Mouse (Mus musculus) stomach, embryonic 15.5 days (tissue): ENCODE data around the gene Slc45a3. TPM values are rescaled to one million over a fixed set of nuclear protein-coding genes. Genes with fewer than 3 reads are reported as not detected.
A peak's percentile ranks its signal among the peaks of the same experiment; 100 is the strongest.

ENCODE experiments used
- ATAC-seq: fragments of 200-750 bp; cut with Nextera tagmentation; 2 replicates; pipeline ENCODE4 v1.8.0; 2017; ENCODE audit warnings: low read depth, moderate number of reproducible peaks, moderate TSS enrichment; ENCODE audit not compliant: insufficient read depth, low FRiP score
- H3K27ac ChIP-seq: fragments of 300-500 bp; sonication (generic); 2 replicates; pipeline ENCODE4 v1.5.1; 2015; ENCODE audit warnings: mild to moderate bottlenecking, inconsistent platforms
- H3K27me3 ChIP-seq: fragments of 300-500 bp; sonication (generic); replicated peaks from 2 replicates; pipeline ENCODE4 v1.6.1; 2015; ENCODE audit warnings: inconsistent platforms
- H3K36me3 ChIP-seq: fragments of 300-500 bp; sonication (generic); 2 replicates; pipeline ENCODE4 v1.6.1; 2015; ENCODE audit warnings: inconsistent platforms
- H3K4me1 ChIP-seq: fragments of 300-500 bp; sonication (generic); 2 replicates; pipeline ENCODE4 v1.6.1; 2015; ENCODE audit warnings: inconsistent platforms
- H3K4me2 ChIP-seq: fragments of 300-500 bp; sonication (generic); 2 replicates; pipeline ENCODE4 v1.6.1; 2015; ENCODE audit warnings: mild to moderate bottlenecking, inconsistent platforms
- H3K4me3 ChIP-seq: fragments of 300-500 bp; sonication (generic); replicated peaks from 2 replicates; pipeline ENCODE4 v1.5.1; 2015; ENCODE audit warnings: inconsistent platforms
- H3K9ac ChIP-seq: fragments of 300-500 bp; sonication (generic); 2 replicates; pipeline ENCODE4 v1.6.1; 2015; ENCODE audit warnings: inconsistent platforms
- H3K9me3 ChIP-seq: fragments of 300-500 bp; sonication (generic); 2 replicates; pipeline ENCODE4 v1.6.1; 2016; ENCODE audit warnings: inconsistent platforms
- WGBS: fragments of 180-500 bp; shearing (Covaris S2); methylation state at CpG from one replicate; pipeline ENCODE4 v1.1.7; 2015; 5-methylcytosine and 5-hydroxymethylcytosine counted together
- polyA plus RNA-seq: library from polyadenylated mRNA; unstranded; fragments of >200 nt; fragmentation: Nextera tagmentation; extraction: Ambion mirVana; gene quantifications from 2 replicates; pipeline ENCODE4 v1.2.1, GENCODE M21; 2015

The Slc45a3 gene
- polyA plus RNA-seq, 1 experiment from 2014 or later = 6.0 TPM

DNA sequence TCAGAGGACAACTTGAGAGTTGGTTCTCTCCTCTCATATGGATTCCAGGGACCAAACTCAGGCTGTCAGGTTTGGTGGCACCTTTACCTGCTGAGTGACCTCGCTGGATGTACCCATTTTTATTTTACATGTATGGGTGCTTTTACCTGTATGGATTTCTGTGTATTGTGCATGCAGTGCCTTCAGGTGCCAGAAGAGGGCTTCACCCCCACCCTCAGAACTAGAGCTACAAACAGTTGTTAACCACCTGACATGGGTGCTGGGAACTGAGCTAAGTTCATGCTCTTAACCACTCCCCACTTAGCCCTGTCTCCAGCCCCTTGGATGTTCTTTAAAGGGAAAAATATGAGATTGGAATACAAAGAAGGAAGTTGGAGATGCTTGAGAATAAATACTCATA lies 52.0 kb downstream of the Slc45a3 start:
- no peak for ATAC-seq
- no peak overlapping the region for H3K4me3 ChIP-seq
- no peak overlapping the region for H3K4me2 ChIP-seq
- no peak overlapping the region for H3K9ac ChIP-seq
- 89% methylated on average over 1 of the region's 1 CpGs for WGBS
- H3K36me3 ChIP-seq = peaks cover 17% of the 10 kb centered on the region
- H3K27me3 ChIP-seq = no peaks in the 10 kb centered on the region
- H3K27ac ChIP-seq = no peak overlapping the region
- H3K9me3 ChIP-seq = no peaks in the 10 kb centered on the region
- H3K4me1 ChIP-seq = no peaks in the 10 kb centered on the region

DNA sequence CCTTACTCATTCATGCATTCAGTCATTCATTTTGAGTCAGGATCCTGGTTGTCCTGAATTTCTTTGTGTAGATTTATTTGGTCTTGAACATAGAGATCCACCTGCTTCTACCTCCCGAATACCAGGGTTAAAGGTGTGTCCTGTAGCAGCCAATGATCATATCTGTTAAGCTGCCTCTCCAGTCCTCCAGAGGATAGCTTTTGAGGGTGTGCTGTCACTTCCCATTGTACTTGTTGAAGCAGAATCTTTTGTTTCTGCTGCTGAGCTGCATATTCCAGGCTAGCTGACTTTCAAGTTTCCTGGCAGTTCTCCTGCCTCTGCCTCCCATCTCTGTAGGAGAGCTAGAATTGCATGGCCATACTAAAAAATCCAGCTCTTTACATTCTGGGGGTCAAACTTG lies 53.9 kb downstream of the Slc45a3 start:
- no peaks in the 10 kb centered on the region for H3K9me3 ChIP-seq
- H3K27me3 ChIP-seq = no peaks in the 10 kb centered on the region
- no peak overlapping the region for H3K4me3 ChIP-seq
- H3K4me2 ChIP-seq = no peak overlapping the region
- H3K27ac ChIP-seq = no peak overlapping the region
- H3K4me1 ChIP-seq = no peaks in the 10 kb centered on the region
- WGBS = 91% methylated on average over 1 of the region's 1 CpGs
- no peak overlapping the region for H3K9ac ChIP-seq
- H3K36me3 ChIP-seq = peaks cover 25% of the 10 kb centered on the region
- ATAC-seq = no peak

DNA sequence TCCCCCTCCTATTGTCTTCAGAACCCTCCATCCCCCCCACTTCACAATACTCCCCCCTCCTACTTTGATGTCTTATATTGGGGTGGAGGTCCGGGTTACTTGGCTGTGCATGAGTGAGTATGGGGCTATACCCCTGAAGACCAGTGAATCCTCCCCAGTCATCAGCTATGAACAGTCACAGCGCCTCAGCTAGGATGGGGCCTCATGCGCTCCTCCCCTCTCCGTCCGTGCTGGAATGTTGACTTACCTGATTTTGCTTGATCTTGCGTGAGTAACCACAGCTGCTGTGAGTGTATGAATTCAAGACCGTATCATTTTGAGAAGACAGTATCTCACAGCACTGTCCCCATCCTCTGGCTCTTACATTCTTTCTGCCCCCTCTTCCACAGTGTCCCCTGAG lies 57.1 kb downstream of the Slc45a3 start:
- ATAC-seq = no peak
- no peak overlapping the region for H3K4me2 ChIP-seq
- 81% methylated on average over 7 of the region's 7 CpGs for WGBS

DNA sequence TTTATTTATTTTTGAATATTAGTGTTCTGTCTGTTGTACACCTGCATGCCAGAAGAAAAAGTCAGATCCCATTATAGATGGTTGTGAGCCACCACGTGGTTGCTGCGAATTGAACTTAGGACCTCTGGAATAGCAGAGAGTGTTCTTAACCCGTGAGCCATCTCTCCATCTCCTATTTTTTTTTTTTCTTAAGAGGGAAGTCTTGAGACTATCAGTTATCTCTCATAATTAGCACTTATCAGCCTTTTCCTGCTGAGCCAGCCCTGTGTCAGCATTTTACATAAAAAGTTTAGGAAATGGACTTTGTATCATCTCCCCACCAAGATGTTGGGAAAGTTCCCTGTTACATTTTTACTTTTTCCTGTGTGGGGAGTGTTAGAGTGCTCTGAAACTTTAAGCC lies 59.3 kb downstream of the Slc45a3 start:
- H3K36me3 ChIP-seq = peaks cover 36% of the 10 kb centered on the region
- 81% methylated on average over 3 of the region's 3 CpGs for WGBS

More for the DNA sequence above, 57.1 kb downstream of the Slc45a3 start:
- H3K36me3 ChIP-seq = peaks cover 41% of the 10 kb centered on the region
- no peak overlapping the region for H3K27ac ChIP-seq
- H3K4me3 ChIP-seq = no peak overlapping the region
- H3K27me3 ChIP-seq = no peaks in the 10 kb centered on the region
- no peak overlapping the region for H3K9ac ChIP-seq
- no peaks in the 10 kb centered on the region for H3K4me1 ChIP-seq
- no peaks in the 10 kb centered on the region for H3K9me3 ChIP-seq

DNA sequence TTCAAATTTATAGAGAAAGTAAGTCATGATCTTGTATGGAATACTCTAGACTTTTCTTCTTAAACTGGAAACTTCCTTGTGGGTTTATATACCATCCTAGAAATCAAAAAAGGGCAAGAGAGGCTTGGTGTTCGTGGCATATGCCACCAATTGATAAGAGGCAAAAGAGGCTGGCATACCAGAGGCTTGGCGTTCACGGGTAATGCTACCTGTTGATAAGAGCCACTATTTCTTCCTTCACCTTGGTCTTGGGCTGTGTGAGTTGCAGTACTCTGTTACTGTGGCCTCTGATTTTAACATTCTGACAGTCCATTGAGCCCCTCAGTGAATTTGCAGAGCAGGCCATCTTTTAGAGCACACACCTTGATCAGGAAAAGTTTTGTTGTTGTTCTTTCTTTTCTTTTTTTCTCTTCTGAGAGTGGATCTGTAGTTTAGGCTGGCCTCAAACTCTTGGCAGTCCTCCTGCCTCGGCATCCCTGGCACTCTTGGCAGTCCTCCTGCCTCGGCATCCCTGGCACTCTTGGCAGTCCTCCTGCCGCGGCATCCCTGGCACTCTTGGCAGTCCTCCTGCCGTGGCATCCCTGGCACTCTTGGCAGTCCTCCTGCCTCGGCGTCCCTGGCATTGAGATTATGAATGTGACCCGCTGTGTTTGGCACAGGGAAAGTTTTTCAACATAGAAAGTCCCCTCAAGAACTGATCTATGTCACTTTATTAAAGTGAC lies 64.3 kb downstream of the Slc45a3 start:
- Histone ChIP-seq H3K9me3 (no peaks in the 10 kb centered on the region), H3K36me3 (peaks cover 24% of the 10 kb centered on the region), H3K4me2 (no peak overlapping the region), H3K4me3 (no peak overlapping the region), H3K9ac (no peak overlapping the region), H3K27ac (no peak overlapping the region), H3K27me3 (no peaks in the 10 kb centered on the region), H3K4me1 (no peaks in the 10 kb centered on the region)
- 88% methylated on average over 11 of the region's 11 CpGs for WGBS
- peak; percentile 92; the same call in 1 of the 2 replicates for ATAC-seq

More for the DNA sequence above, 59.3 kb downstream of the Slc45a3 start:
- Histone ChIP-seq H3K9ac (no peak overlapping the region), H3K4me3 (no peak overlapping the region), H3K9me3 (no peaks in the 10 kb centered on the region), H3K4me1 (no peaks in the 10 kb centered on the region), H3K27me3 (no peaks in the 10 kb centered on the region), H3K4me2 (no peak overlapping the region), H3K27ac (no peak overlapping the region)
- ATAC-seq = no peak

DNA sequence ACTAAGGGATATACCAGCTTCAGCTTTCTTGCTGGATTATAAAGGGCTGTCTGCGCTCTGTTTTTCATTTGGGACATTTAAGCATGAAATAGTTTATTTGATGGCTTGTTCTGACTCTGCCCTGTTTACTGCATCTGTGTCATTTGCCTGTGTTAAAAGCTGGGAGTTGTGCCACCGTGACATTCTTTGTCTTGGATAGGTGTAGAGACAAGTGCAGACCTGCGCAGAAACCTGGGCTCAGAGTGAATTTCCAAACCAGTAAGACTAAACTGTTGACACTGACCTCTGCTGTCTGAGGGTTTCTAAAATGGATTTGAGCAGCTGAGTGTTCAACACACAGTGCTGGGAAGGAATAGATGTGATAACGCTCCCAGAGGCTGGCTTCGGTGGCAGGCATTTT lies 65.2 kb downstream of the Slc45a3 start:
- 84% methylated on average over 5 of the region's 5 CpGs for WGBS
- ATAC-seq = no peak
- Histone ChIP-seq H3K9me3 (no peaks in the 10 kb centered on the region), H3K9ac (no peak overlapping the region), H3K4me3 (no peak overlapping the region), H3K4me1 (no peaks in the 10 kb centered on the region), H3K27me3 (no peaks in the 10 kb centered on the region), H3K4me2 (no peak overlapping the region), H3K36me3 (peaks cover 28% of the 10 kb centered on the region), H3K27ac (no peak overlapping the region)

DNA sequence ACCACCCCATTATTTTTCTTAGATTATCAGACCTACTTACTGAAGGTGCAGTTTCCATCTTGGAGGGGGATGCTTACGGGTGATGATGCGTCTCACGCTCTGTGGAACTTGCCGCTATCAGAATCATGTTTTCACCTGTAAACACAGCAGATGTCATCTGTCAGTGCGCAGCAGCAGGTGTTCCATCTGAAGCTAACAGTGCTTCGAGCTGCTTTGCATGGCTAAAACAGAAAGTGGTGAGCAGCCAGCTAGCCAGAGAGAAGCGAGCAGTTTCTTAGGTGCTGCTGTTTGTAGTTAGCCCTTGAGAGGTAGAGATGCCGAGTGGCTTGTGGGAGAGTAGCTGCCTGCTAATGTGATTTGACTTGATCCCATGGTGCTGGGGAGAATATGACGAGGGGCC lies 65.6 kb downstream of the Slc45a3 start:
- H3K9ac ChIP-seq = no peak overlapping the region
- H3K9me3 ChIP-seq = no peaks in the 10 kb centered on the region
- peaks cover 24% of the 10 kb centered on the region for H3K36me3 ChIP-seq
- H3K27ac ChIP-seq = no peak overlapping the region
- ATAC-seq = no peak
- no peak overlapping the region for H3K4me2 ChIP-seq
- no peaks in the 10 kb centered on the region for H3K27me3 ChIP-seq
- no peak overlapping the region for H3K4me3 ChIP-seq
- no peaks in the 10 kb centered on the region for H3K4me1 ChIP-seq
- WGBS = 88% methylated on average over 9 of the region's 9 CpGs

DNA sequence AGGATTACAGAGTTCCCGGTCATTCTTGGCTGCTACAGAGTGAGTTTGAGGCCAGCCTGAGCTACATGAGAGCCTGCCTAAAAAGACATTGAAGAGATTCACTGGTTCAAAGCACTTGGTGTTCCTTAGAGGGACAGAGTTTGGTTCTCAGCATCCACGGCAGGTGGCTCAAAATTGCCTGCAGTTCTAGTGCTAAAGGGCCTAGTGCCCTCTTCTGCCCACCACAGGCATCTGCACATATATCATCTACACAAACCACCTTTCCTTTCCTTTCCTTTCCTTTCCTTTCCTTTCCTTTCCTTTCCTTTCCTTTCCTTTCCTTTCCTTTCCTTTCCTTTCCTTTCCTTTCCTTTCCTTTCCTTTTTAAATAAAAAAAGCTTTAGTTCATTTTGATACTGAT lies 67.8 kb downstream of the Slc45a3 start:
- Histone ChIP-seq H3K4me3 (no peak overlapping the region), H3K27ac (no peak overlapping the region), H3K36me3 (peaks cover 17% of the 10 kb centered on the region), H3K4me2 (no peak overlapping the region), H3K9ac (no peak overlapping the region), H3K9me3 (no peaks in the 10 kb centered on the region), H3K27me3 (no peaks in the 10 kb centered on the region), H3K4me1 (no peaks in the 10 kb centered on the region)
- 74% methylated on average over 2 of the region's 2 CpGs for WGBS
- no peak for ATAC-seq

DNA sequence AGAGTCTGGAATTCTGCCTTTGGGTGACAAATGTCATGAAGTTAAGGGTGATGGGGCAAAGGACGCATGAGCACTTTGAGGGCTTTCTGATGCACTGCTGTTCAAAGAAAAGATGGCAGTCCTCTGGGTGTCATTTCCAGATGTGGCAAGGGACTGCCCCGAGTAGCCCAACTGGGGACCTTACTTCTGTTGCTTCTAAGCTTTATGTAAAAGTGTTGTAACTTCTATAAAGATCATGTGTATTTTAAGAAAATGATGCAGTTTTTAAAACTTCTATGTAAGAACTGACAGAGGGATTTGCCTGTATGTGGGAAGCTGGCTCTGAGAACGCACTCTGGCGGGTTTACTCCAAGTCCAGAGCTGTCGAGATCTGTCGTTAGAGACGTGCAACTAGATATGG lies 69.4 kb downstream of the Slc45a3 start:
- 76% methylated on average over 7 of the region's 7 CpGs for WGBS
- Histone ChIP-seq H3K9ac (no peak overlapping the region), H3K4me3 (no peak overlapping the region), H3K36me3 (peaks cover 17% of the 10 kb centered on the region), H3K4me1 (no peaks in the 10 kb centered on the region), H3K9me3 (no peaks in the 10 kb centered on the region), H3K27ac (no peak overlapping the region), H3K4me2 (no peak overlapping the region), H3K27me3 (no peaks in the 10 kb centered on the region)
- no peak for ATAC-seq

Other genes with a start within 250 kb of the Slc45a3 start
- 5.1 and 7.6 TPM in 2 replicates for gene Slc26a9, start 218.9 kb upstream of the Slc45a3 start, polyA plus RNA-seq
- 2.6 and 3.5 TPM in 2 replicates for gene Pm20d1, start 165.6 kb upstream of the Slc45a3 start, polyA plus RNA-seq
- 13.3 and 17.0 TPM in 2 replicates for gene Slc41a1, start 135.5 kb upstream of the Slc45a3 start, polyA plus RNA-seq
- gene Rab29, start 95.7 kb upstream of the Slc45a3 start, polyA plus RNA-seq = 25.0 and 26.5 TPM in 2 replicates
- gene Nucks1, start 52.4 kb upstream of the Slc45a3 start, polyA plus RNA-seq = 65.0 and 71.6 TPM in 2 replicates
- gene Elk4, start 44.6 kb downstream of the Slc45a3 start, polyA plus RNA-seq = 20.4 and 24.4 TPM in 2 replicates
- 9.8 and 11.9 TPM in 2 replicates for gene Mfsd4a, start 105.1 kb downstream of the Slc45a3 start, polyA plus RNA-seq
- 7.2 and 9.7 TPM in 2 replicates for gene Cdk18, start 176.7 kb downstream of the Slc45a3 start, polyA plus RNA-seq
- 0.36 and 0.46 TPM in 2 replicates for gene Lemd1, start 228.5 kb downstream of the Slc45a3 start, polyA plus RNA-seq
- 0.09 and 0.10 TPM in 2 replicates for gene AC124108.1, start 228.5 kb downstream of the Slc45a3 start, polyA plus RNA-seq